Mouse (Mus musculus) bone marrow macrophage, adult 2 months (primary cell): ENCODE measurements around the gene Trim68.

ENCODE experiments used
- CTCF ChIP-seq: IDR thresholded peaks from 2 replicates; pipeline ENCODE4 v1.5.1; 2012; ENCODE audit warnings: low read depth, mild to moderate bottlenecking, low read length, moderate library complexity
- POLR2A ChIP-seq: IDR thresholded peaks from 2 replicates; pipeline ENCODE4 v1.6.1; 2012; ENCODE audit warnings: mild to moderate bottlenecking, low read depth, low read length, borderline replicate concordance

DNA sequence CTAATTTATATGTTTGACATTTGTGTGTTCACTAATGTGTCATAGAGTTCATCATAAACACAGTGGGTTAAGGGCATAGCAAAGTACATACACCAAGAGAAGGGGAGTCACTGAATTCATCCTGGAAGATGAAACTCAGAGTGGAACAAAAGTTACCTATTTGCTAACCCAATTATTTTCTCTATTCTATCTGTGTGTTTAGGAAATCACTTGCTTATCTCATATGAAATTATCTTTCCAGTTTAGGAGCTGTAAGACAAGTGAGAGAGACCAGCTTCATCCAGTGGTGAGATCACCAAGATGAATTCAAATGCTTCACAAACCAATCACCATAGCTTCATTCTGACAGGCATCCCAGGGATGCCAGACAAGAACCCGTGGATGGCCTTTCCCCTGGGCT, 28.6 kb downstream of the Trim68 start, which contains the start of gene Olfr555:
- TF ChIP-seq POLR2A: no peak
- TF ChIP-seq CTCF: no peak
